Mouse (Mus musculus) testis, adult 2 months (tissue): Measurements from ENCODE around the gene Adamtsl1.

ENCODE experiments used
- CTCF ChIP-seq: fragments of 200-500 bp; IDR thresholded peaks from 2 replicates; pipeline ENCODE4 v1.5.1; 2012; ENCODE audit warnings: low read depth, mild to moderate bottlenecking, inconsistent platforms, low read length, moderate library complexity; ENCODE audit not compliant: control insufficient read depth, insufficient read depth, insufficient replicate concordance
- POLR2A ChIP-seq: fragments of 200-500 bp; IDR thresholded peaks from 2 replicates; pipeline ENCODE4 v1.6.1; 2012; ENCODE audit warnings: low read depth, mild to moderate bottlenecking, inconsistent platforms, low read length, moderate library complexity; ENCODE audit not compliant: control insufficient read depth

DNA sequence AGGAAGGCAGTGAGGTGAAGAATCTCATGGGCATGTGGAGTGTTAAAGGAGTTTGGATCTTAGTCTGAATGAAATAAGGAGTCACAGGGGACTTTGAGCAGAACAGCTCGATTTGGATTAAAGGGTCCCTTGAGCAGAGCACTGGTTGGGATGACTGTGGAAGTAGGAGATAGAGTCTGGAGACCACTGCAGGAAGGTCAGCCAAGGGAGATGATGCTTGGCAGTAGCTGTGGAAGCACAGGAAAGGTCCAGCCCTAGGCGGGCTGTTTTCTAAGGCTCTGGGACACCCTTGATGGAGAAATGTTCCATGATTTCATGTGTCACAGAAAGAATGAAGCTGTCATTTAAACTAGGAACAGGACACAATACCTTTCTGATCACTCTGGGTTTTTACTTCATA lies 689.3 kb downstream of the Adamtsl1 start:
- no peak for TF ChIP-seq CTCF
- no peak for TF ChIP-seq POLR2A
